In the genomic region with DNA sequence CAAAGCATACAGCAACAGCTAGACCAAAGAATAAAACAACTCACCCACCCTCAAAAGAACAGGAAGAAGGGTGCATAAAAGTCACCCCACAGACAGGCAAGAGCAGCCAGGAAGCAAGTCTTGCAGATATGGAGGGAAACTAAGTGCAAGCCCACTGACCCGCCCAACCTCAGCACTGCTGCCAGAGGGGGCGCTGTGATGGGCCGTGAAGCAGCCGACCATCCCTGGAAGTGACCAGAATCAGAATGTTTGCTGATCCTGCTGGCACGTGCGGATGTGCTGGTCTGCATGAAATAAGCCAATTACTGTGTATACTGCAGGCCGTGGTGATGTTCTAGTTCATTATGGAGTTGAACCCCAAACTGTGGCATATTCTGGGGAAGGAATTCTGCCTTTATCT, we compare ENCODE assay signal across 13 mouse cellular contexts. TPM values are rescaled to one million over a fixed set of nuclear protein-coding genes. Genes with fewer than 3 reads are reported as not detected.
DNase-seq lines count a peak whose midpoint lies in the region; ATAC-seq and TF ChIP-seq lines count a peak whose summit lies in the region.
"Had no signal": no experiment of that assay in that cellular context is flagged by ENCODE, and none has a peak within 500 bp of the region (broad histone marks: within the 10 kb centered on the region; RNA-seq: fewer than 3 reads in every experiment).

No protein-coding gene starts in this region.

- no peaks in the 10 kb centered on the region for H3K4me1 ChIP-seq in forebrain, postnatal 0 days (ENCODE audit: insufficient read depth)
- no peaks in the 10 kb centered on the region for H3K4me1 ChIP-seq in forebrain, embryonic 13.5 days
- H3K4me1 ChIP-seq in lung, postnatal 0 days (ENCODE audit: insufficient read depth, low read depth, low read length): no peaks in the 10 kb centered on the region
- H3K4me1 ChIP-seq in embryonic facial prominence, embryonic 10.5 days: no peaks in the 10 kb centered on the region
- no peaks in the 10 kb centered on the region for H3K4me1 ChIP-seq in cerebellum, adult 2 months (ENCODE audit: control insufficient read depth, insufficient read depth, low read length)
- H3K4me1 ChIP-seq: embryonic facial prominence, embryonic 15.5 days; stomach, embryonic 15.5 days had no signal

- TF ChIP-seq EP300 in lung, postnatal 0 days (IDR thresholded peaks at IDR 0.05): no peak

- H3K9ac ChIP-seq in forebrain, postnatal 0 days: no peak overlapping the region
- H3K9ac ChIP-seq in forebrain, embryonic 13.5 days: no peak overlapping the region
- no peak overlapping the region for H3K9ac ChIP-seq in lung, postnatal 0 days (replicated peaks; ENCODE audit: low read depth)
- H3K9ac ChIP-seq: embryonic facial prominence, embryonic 15.5 days; stomach, embryonic 15.5 days had no signal

- H3K27ac ChIP-seq in forebrain, postnatal 0 days (ENCODE audit: low read depth, low read length): no peak overlapping the region
- no peak overlapping the region for H3K27ac ChIP-seq in forebrain, embryonic 13.5 days
- no peak overlapping the region for H3K27ac ChIP-seq in lung, postnatal 0 days (ENCODE audit: low read length)
- H3K27ac ChIP-seq in embryonic facial prominence, embryonic 10.5 days (replicated peaks): no peak overlapping the region
- no peak overlapping the region for H3K27ac ChIP-seq in cerebellum, adult 2 months (ENCODE audit: insufficient read depth, low read length)
- H3K27ac ChIP-seq: embryonic facial prominence, embryonic 15.5 days; stomach, embryonic 15.5 days had no signal

- no peak overlapping the region for H3K4me3 ChIP-seq in forebrain, postnatal 0 days (ENCODE audit: low read depth, low read length)
- H3K4me3 ChIP-seq in forebrain, embryonic 13.5 days: no peak overlapping the region
- H3K4me3 ChIP-seq in lung, postnatal 0 days (ENCODE audit: low read depth, low read length): no peak overlapping the region
- H3K4me3 ChIP-seq in embryonic facial prominence, embryonic 10.5 days: no peak overlapping the region
- H3K4me3 ChIP-seq in cerebellum, adult 2 months (replicated peaks; ENCODE audit: insufficient read depth, low read depth, low read length): no peak overlapping the region
- H3K4me3 ChIP-seq: embryonic facial prominence, embryonic 15.5 days; stomach, embryonic 15.5 days had no signal

- TF ChIP-seq CTCF in forebrain, postnatal 0 days (IDR thresholded peaks at IDR 0.05; ENCODE audit: low read depth): peak; percentile 27; the same call in 1 of the 2 replicates
- TF ChIP-seq CTCF in lung, postnatal 0 days (IDR thresholded peaks at IDR 0.05): peak; percentile 41
- TF ChIP-seq CTCF in cerebellum, adult 2 months (IDR thresholded peaks at IDR 0.05; ENCODE audit: borderline replicate concordance, insufficient read depth, low read depth, low read length): no peak

- WGBS in forebrain, postnatal 0 days: 65% methylated on average over 7 of the region's 7 CpGs
- WGBS in forebrain, embryonic 13.5 days: 70% methylated on average over 7 of the region's 7 CpGs
- WGBS in lung, postnatal 0 days: 60% methylated on average over 7 of the region's 7 CpGs
- WGBS in embryonic facial prominence, embryonic 10.5 days: 63% methylated on average over 7 of the region's 7 CpGs
- WGBS in cerebellum, adult 2 months: 68% methylated on average over 7 of the region's 7 CpGs

- ATAC-seq in forebrain, postnatal 0 days: no peak
- no peak for ATAC-seq in forebrain, embryonic 13.5 days
- ATAC-seq in lung, postnatal 0 days: no peak
- ATAC-seq: intestine, embryonic 16.5 days had no signal

- no peaks in the 10 kb centered on the region for H3K27me3 ChIP-seq in forebrain, postnatal 0 days (ENCODE audit: insufficient read depth, low read length)
- H3K27me3 ChIP-seq in forebrain, embryonic 13.5 days: no peaks in the 10 kb centered on the region
- no peaks in the 10 kb centered on the region for H3K27me3 ChIP-seq in lung, postnatal 0 days (replicated peaks; ENCODE audit: insufficient read depth, low read length)
- H3K27me3 ChIP-seq in embryonic facial prominence, embryonic 10.5 days (replicated peaks; ENCODE audit: low read depth, poor library complexity, severe bottlenecking): no peaks in the 10 kb centered on the region
- no peaks in the 10 kb centered on the region for H3K27me3 ChIP-seq in cerebellum, adult 2 months (ENCODE audit: control insufficient read depth, insufficient read depth, low read length)
- H3K27me3 ChIP-seq: embryonic facial prominence, embryonic 15.5 days; stomach, embryonic 15.5 days had no signal

- DNase-seq in forebrain, postnatal 0 days: no peak
- no peak for DNase-seq in lung, postnatal 0 days (ENCODE audit: low spot score)
- no peak for DNase-seq in lung, adult 18-20 months
- peak; percentile 13 for DNase-seq in embryonic facial prominence, embryonic 10.5 days (ENCODE audit: low spot score)
- peak; percentile 11 for DNase-seq in thymus, postnatal 25 days
- DNase-seq in cerebellum, adult 2 months: no peak
- no peak for DNase-seq in natural killer cell, adult 2 months (ENCODE audit: low spot score in 2 of 2)
- DNase-seq: B cell, adult 2 months; right cerebral cortex, postnatal 4 days had no signal

- H3K9me3 ChIP-seq in forebrain, postnatal 0 days (ENCODE audit: low read length): no peaks in the 10 kb centered on the region
- no peaks in the 10 kb centered on the region for H3K9me3 ChIP-seq in forebrain, embryonic 13.5 days (replicated peaks)
- no peaks in the 10 kb centered on the region for H3K9me3 ChIP-seq in lung, postnatal 0 days (ENCODE audit: low read length)
- H3K9me3 ChIP-seq in embryonic facial prominence, embryonic 10.5 days: no peaks in the 10 kb centered on the region
- H3K9me3 ChIP-seq: embryonic facial prominence, embryonic 15.5 days; stomach, embryonic 15.5 days had no signal

- no peaks in the 10 kb centered on the region for H3K36me3 ChIP-seq in forebrain, postnatal 0 days (ENCODE audit: insufficient read depth)
- H3K36me3 ChIP-seq in forebrain, embryonic 13.5 days (ENCODE audit: poor library complexity, severe bottlenecking): no peaks in the 10 kb centered on the region
- no peaks in the 10 kb centered on the region for H3K36me3 ChIP-seq in lung, postnatal 0 days (ENCODE audit: insufficient read depth, low read length)
- H3K36me3 ChIP-seq in embryonic facial prominence, embryonic 10.5 days (replicated peaks): peaks cover 8% of the 10 kb centered on the region; the same call in 1 of the 2 replicates
- H3K36me3 ChIP-seq: embryonic facial prominence, embryonic 15.5 days; stomach, embryonic 15.5 days had no signal

- TF ChIP-seq POLR2A in cerebellum, adult 2 months (IDR thresholded peaks at IDR 0.05; ENCODE audit: borderline replicate concordance, insufficient read depth, low read length): no peak

- no peak overlapping the region for H3K4me2 ChIP-seq in forebrain, postnatal 0 days (ENCODE audit: low read depth)
- no peak overlapping the region for H3K4me2 ChIP-seq in forebrain, embryonic 13.5 days
- no peak overlapping the region for H3K4me2 ChIP-seq in lung, postnatal 0 days (replicated peaks; ENCODE audit: low read depth, low read length)
- H3K4me2 ChIP-seq: embryonic facial prominence, embryonic 15.5 days; stomach, embryonic 15.5 days had no signal

RNA-seq across cellular contexts. Expression of a gene that starts 26.6 kb away (rescaled TPM):
- total RNA-seq in forebrain, postnatal 0 days (2014; rRNA removed): 1.8 and 2.4 TPM in 2 replicates
- polyA plus RNA-seq in forebrain, postnatal 0 days (2015; fragmentation: Nextera tagmentation; extraction: Ambion mirVana): 3.3 and 4.5 TPM in 2 replicates
- polyA plus RNA-seq in forebrain, embryonic 13.5 days (2015; fragmentation: Nextera tagmentation; extraction: Ambion mirVana): 27.5 and 28.7 TPM in 2 replicates
- 2.5 and 3.1 TPM in 2 replicates for polyA plus RNA-seq in lung, postnatal 0 days (2015; fragmentation: Nextera tagmentation; extraction: Ambion mirVana)
- 23.9 and 25.3 TPM in 2 replicates for polyA plus RNA-seq in embryonic facial prominence, embryonic 10.5 days (2016; fragmentation: Nextera tagmentation; extraction: Ambion mirVana)
- 0.05 and 0.06 TPM in 2 replicates for polyA plus RNA-seq in cerebellum, adult 2 months (2012; rRNA removed)

Comparison
In these comparisons a context has a peak if more than half of its experiments do, and no peak if none do; other contexts are left out.
1. DNase-seq: peak in embryonic facial prominence, embryonic 10.5 days (single experiment) and thymus, postnatal 25 days (single experiment); none in forebrain, postnatal 0 days (single experiment), lung, postnatal 0 days (single experiment), lung, adult 18-20 months (0 of 2), cerebellum, adult 2 months (0 of 2) and natural killer cell, adult 2 months (0 of 2).